Mouse (Mus musculus) brain, embryonic 18.5 days (tissue): ENCODE measurements around the gene Cdyl.
"Not testable (repeated sequence)": the region's sequence is repeated elsewhere in the genome, so short reads cannot be mapped to it uniquely, and the experiment has no call there.

Source experiments
- DNase-seq: peaks from one replicate; pipeline ENCODE4 v3.0.0-alpha.2; 2012; ENCODE audit warnings: low read depth, low spot score

The Cdyl gene

GRCm38 (mm10) chr13:35832676-35833075 is 173.0 kb downstream of the Cdyl start:
- DNase-seq: no peak

GRCm38 (mm10) chr13:35833941-35834340 is 174.3 kb downstream of the Cdyl start:
- no peak for DNase-seq

- DNase-seq: no peak
These were observed 176.0 kb downstream of the Cdyl start for GRCm38 (mm10) chr13:35835669-35836068.

- not testable (repeated sequence) for DNase-seq
These were observed 176.9 kb downstream of the Cdyl start for GRCm38 (mm10) chr13:35836501-35836900.

GRCm38 (mm10) chr13:35840102-35840501 is 180.5 kb downstream of the Cdyl start:
- DNase-seq: no peak

- no peak for DNase-seq
These were observed 183.8 kb downstream of the Cdyl start for GRCm38 (mm10) chr13:35843383-35843782.

- no peak for DNase-seq
These were observed 185.7 kb downstream of the Cdyl start for GRCm38 (mm10) chr13:35845306-35845705.

- DNase-seq: no peak
These were observed 189.1 kb downstream of the Cdyl start for GRCm38 (mm10) chr13:35848694-35849093.

GRCm38 (mm10) chr13:35851581-35851980 is 191.9 kb downstream of the Cdyl start:
- no peak for DNase-seq

GRCm38 (mm10) chr13:35852851-35853575 is 193.4 kb downstream of the Cdyl start:
- no peak for DNase-seq

GRCm38 (mm10) chr13:35857486-35857885 is 197.9 kb downstream of the Cdyl start:
- no peak for DNase-seq

- no peak for DNase-seq
These were observed 201.3 kb downstream of the Cdyl start for GRCm38 (mm10) chr13:35860916-35861315.

GRCm38 (mm10) chr13:35870659-35871058 is 211.0 kb downstream of the Cdyl start:
- no peak for DNase-seq

GRCm38 (mm10) chr13:35871107-35871506 is 211.5 kb downstream of the Cdyl start:
- DNase-seq: no peak

GRCm38 (mm10) chr13:35875396-35875795 is 215.8 kb downstream of the Cdyl start:
- no peak for DNase-seq

GRCm38 (mm10) chr13:35878282-35878681 is 218.6 kb downstream of the Cdyl start:
- no peak for DNase-seq

- DNase-seq: no peak
These were observed 219.4 kb downstream of the Cdyl start for GRCm38 (mm10) chr13:35879068-35879467.

GRCm38 (mm10) chr13:35879519-35879918 is 219.9 kb downstream of the Cdyl start:
- no peak for DNase-seq

- no peak for DNase-seq
These were observed 221.0 kb downstream of the Cdyl start for GRCm38 (mm10) chr13:35880555-35881046.

GRCm38 (mm10) chr13:35886121-35886725 is 226.6 kb downstream of the Cdyl start:
- no peak for DNase-seq

- DNase-seq: no peak
These were observed 233.2 kb downstream of the Cdyl start for GRCm38 (mm10) chr13:35892866-35893265.

GRCm38 (mm10) chr13:35905378-35905777 is 245.7 kb downstream of the Cdyl start:
- DNase-seq: no peak

GRCm38 (mm10) chr13:35905879-35906481 is 246.3 kb downstream of the Cdyl start, which contains the start of gene Rpp40:
Gene Rpp40, minus strand, starts transcription at chr13:35906359.
- DNase-seq: peak; percentile 90
